20 mouse cellular contexts compared by ENCODE assay signal in genomic region chr19:17071205-17071604, GRCm38 (mm10).
"Had no signal": no experiment of that assay in that cellular context is flagged by ENCODE, and none has a peak within 500 bp of the region (broad histone marks: within the 10 kb centered on the region; RNA-seq: fewer than 3 reads in every experiment).

No protein-coding gene starts in this region.

- DNase-seq: kidney, adult 8-10 months; kidney, postnatal 14 days; kidney, postnatal 4 days; layer of hippocampus, adult 9-11 months; liver; lung, adult 18-20 months; lung, postnatal 14 days; thymus, adult 2 months; thymus, postnatal 14 days; thymus, postnatal 4 days had no signal

- H3K27ac ChIP-seq: kidney, embryonic 15.5 days; limb, embryonic 10.5 days; limb, embryonic 13.5 days; liver, embryonic 12.5 days; liver, embryonic 15.5 days; macrophage; midbrain, embryonic 13.5 days; neural tube, embryonic 13.5 days had no signal

- H3K36me3 ChIP-seq: kidney, embryonic 15.5 days; limb, embryonic 10.5 days; limb, embryonic 13.5 days; liver, embryonic 12.5 days; liver, embryonic 15.5 days; midbrain, embryonic 13.5 days; neural tube, embryonic 13.5 days had no signal

- H3K9me3 ChIP-seq: kidney, embryonic 15.5 days; limb, embryonic 10.5 days; limb, embryonic 13.5 days; liver, embryonic 12.5 days; liver, embryonic 15.5 days; midbrain, embryonic 13.5 days; neural tube, embryonic 13.5 days had no signal

- H3K27me3 ChIP-seq: kidney, embryonic 15.5 days; limb, embryonic 13.5 days; liver, embryonic 12.5 days; liver, embryonic 15.5 days; midbrain, embryonic 13.5 days; neural tube, embryonic 13.5 days had no signal

- H3K4me2 ChIP-seq: kidney, embryonic 15.5 days; limb, embryonic 13.5 days; liver, embryonic 12.5 days; liver, embryonic 15.5 days; midbrain, embryonic 13.5 days; neural tube, embryonic 13.5 days had no signal

- H3K9ac ChIP-seq: kidney, embryonic 15.5 days; limb, embryonic 13.5 days; liver, embryonic 12.5 days; liver, embryonic 15.5 days; midbrain, embryonic 13.5 days; neural tube, embryonic 13.5 days had no signal

- ATAC-seq: intestine, postnatal 0 days; liver, embryonic 12.5 days; midbrain, embryonic 13.5 days had no signal

- H3K4me1 ChIP-seq: kidney, embryonic 15.5 days; limb, embryonic 10.5 days; liver, embryonic 12.5 days; liver, embryonic 15.5 days; midbrain, embryonic 13.5 days; neural tube, embryonic 13.5 days had no signal

- H3K4me3 ChIP-seq: kidney, embryonic 15.5 days; limb, embryonic 10.5 days; limb, embryonic 13.5 days; liver, embryonic 12.5 days; liver, embryonic 15.5 days; midbrain, embryonic 13.5 days; myocyte; neural tube, embryonic 13.5 days had no signal
